Mouse (Mus musculus) limb, embryonic 15.5 days (tissue): ENCODE results near the gene Zfhx3. TPM values are rescaled to one million over a fixed set of nuclear protein-coding genes. Genes with fewer than 3 reads are reported as not detected.

ENCODE experiments used
- ATAC-seq: fragments of 200-750 bp; cut with Nextera tagmentation; 2 replicates; pipeline ENCODE4 v1.8.0; 2017; ENCODE audit warnings: low read depth, moderate TSS enrichment; ENCODE audit not compliant: insufficient number of reproducible peaks, low FRiP score, low TSS enrichment
- H3K27ac ChIP-seq: fragments of 300-500 bp; sonication (generic); 2 replicates; pipeline ENCODE4 v1.5.1; 2015; ENCODE audit warnings: moderate library complexity, mild to moderate bottlenecking, inconsistent platforms
- H3K27me3 ChIP-seq: fragments of 300-500 bp; sonication (generic); 2 replicates; pipeline ENCODE4 v1.6.1; 2015; ENCODE audit warnings: inconsistent platforms
- H3K36me3 ChIP-seq: fragments of 300-500 bp; sonication (generic); 2 replicates; pipeline ENCODE4 v1.6.1; 2015; ENCODE audit warnings: inconsistent platforms
- H3K4me1 ChIP-seq: fragments of 300-500 bp; sonication (generic); 2 replicates; pipeline ENCODE4 v1.6.1; 2015; ENCODE audit warnings: inconsistent platforms
- H3K4me2 ChIP-seq: fragments of 300-500 bp; sonication (generic); 2 replicates; pipeline ENCODE4 v1.6.1; 2015; ENCODE audit warnings: mild to moderate bottlenecking, inconsistent platforms
- H3K4me3 ChIP-seq: fragments of 300-500 bp; sonication (generic); 2 replicates; pipeline ENCODE4 v1.5.1; 2015; ENCODE audit warnings: mild to moderate bottlenecking, inconsistent platforms
- H3K9ac ChIP-seq: fragments of 300-500 bp; sonication (generic); 2 replicates; pipeline ENCODE4 v1.6.1; 2015; ENCODE audit warnings: inconsistent platforms
- H3K9me3 ChIP-seq: fragments of 300-500 bp; sonication (generic); 2 replicates; pipeline ENCODE4 v1.6.1; 2016; ENCODE audit warnings: inconsistent platforms
- WGBS: fragments of 180-500 bp; shearing (Covaris S2); methylation state at CpG from one replicate; pipeline ENCODE4 v1.1.7; 2015; 5-methylcytosine and 5-hydroxymethylcytosine counted together
- polyA plus RNA-seq: library from polyadenylated mRNA; unstranded; fragments of >200 nt; fragmentation: Nextera tagmentation; extraction: Ambion mirVana; gene quantifications from 2 replicates; pipeline ENCODE4 v1.2.1, GENCODE M21; 2015

Gene Zfhx3
- polyA plus RNA-seq, 1 experiment from 2014 or later = 19.3 TPM

GRCm38 (mm10) chr8:108788762-108789157 is 846.3 kb downstream of the Zfhx3 start:
- WGBS = 62% methylated on average over 10 of the region's 10 CpGs
- no peak for ATAC-seq
- Histone ChIP-seq H3K27me3 (no peaks in the 10 kb centered on the region), H3K9me3 (peaks cover 8% of the 10 kb centered on the region), H3K4me2 (no peak overlapping the region), H3K4me1 (peaks cover 36% of the 10 kb centered on the region), H3K9ac (0 out of 2 replicates have a peak overlapping the region, but pooled peaks have one; percentile 10), H3K27ac (no peak overlapping the region), H3K4me3 (no peak overlapping the region), H3K36me3 (peaks cover 20% of the 10 kb centered on the region)

- no peak for ATAC-seq
- Histone ChIP-seq H3K4me1 (peaks cover 36% of the 10 kb centered on the region), H3K27ac (0 out of 2 replicates have a peak overlapping the region, but pooled peaks have one; percentile 13)
Measured at GRCm38 (mm10) chr8:108790559-108791293, 848.3 kb downstream of the Zfhx3 start.

GRCm38 (mm10) chr8:108796076-108796475 is 853.6 kb downstream of the Zfhx3 start:
- no peak for ATAC-seq
- H3K27me3 ChIP-seq = no peaks in the 10 kb centered on the region
- peaks cover 22% of the 10 kb centered on the region for H3K4me1 ChIP-seq
- no peak overlapping the region for H3K4me3 ChIP-seq
- 91% methylated on average over 3 of the region's 3 CpGs for WGBS
- peaks cover 54% of the 10 kb centered on the region for H3K36me3 ChIP-seq
- H3K9me3 ChIP-seq = peaks cover 8% of the 10 kb centered on the region
- H3K9ac ChIP-seq = no peak overlapping the region
- no peak overlapping the region for H3K27ac ChIP-seq
- H3K4me2 ChIP-seq = no peak overlapping the region

More at GRCm38 (mm10) chr8:108790559-108791293, 848.3 kb downstream of the Zfhx3 start:
- WGBS = 41% methylated on average over 14 of the region's 14 CpGs
- H3K4me3 ChIP-seq = no peak overlapping the region
- no peak overlapping the region for H3K9ac ChIP-seq
- H3K4me2 ChIP-seq = no peak overlapping the region
- peaks cover 40% of the 10 kb centered on the region for H3K36me3 ChIP-seq
- peaks cover 8% of the 10 kb centered on the region for H3K9me3 ChIP-seq
- H3K27me3 ChIP-seq = no peaks in the 10 kb centered on the region

GRCm38 (mm10) chr8:108796882-108797281 is 854.4 kb downstream of the Zfhx3 start:
- Histone ChIP-seq H3K36me3 (peaks cover 58% of the 10 kb centered on the region), H3K4me2 (no peak overlapping the region), H3K4me1 (peaks cover 19% of the 10 kb centered on the region), H3K9me3 (peaks cover 8% of the 10 kb centered on the region), H3K9ac (no peak overlapping the region), H3K27ac (0 out of 2 replicates have a peak overlapping the region, but pooled peaks have one; percentile 57), H3K4me3 (no peak overlapping the region), H3K27me3 (no peaks in the 10 kb centered on the region)
- ATAC-seq = no peak
- 83% methylated on average over 3 of the region's 3 CpGs for whole genome bisulfite sequencing

- Histone ChIP-seq H3K27ac (peak overlapping the region; percentile 57), H3K4me2 (no peak overlapping the region), H3K4me3 (no peak overlapping the region), H3K4me1 (peaks cover 19% of the 10 kb centered on the region), H3K36me3 (peaks cover 48% of the 10 kb centered on the region), H3K27me3 (no peaks in the 10 kb centered on the region), H3K9me3 (no peaks in the 10 kb centered on the region), H3K9ac (no peak overlapping the region)
- ATAC-seq = peak; percentile 79
- WGBS = 34% methylated on average over 12 of the region's 12 CpGs
Measured at GRCm38 (mm10) chr8:108798012-108798411, 855.6 kb downstream of the Zfhx3 start.

- H3K36me3 ChIP-seq = peaks cover 36% of the 10 kb centered on the region
- WGBS = 90% methylated on average over 6 of the region's 6 CpGs
- no peak for ATAC-seq
Measured at GRCm38 (mm10) chr8:108799250-108799649, 856.8 kb downstream of the Zfhx3 start.

GRCm38 (mm10) chr8:108800357-108800756 is 857.9 kb downstream of the Zfhx3 start:
- Histone ChIP-seq H3K4me3 (no peak overlapping the region), H3K4me2 (no peak overlapping the region), H3K9me3 (no peaks in the 10 kb centered on the region), H3K4me1 (peaks cover 24% of the 10 kb centered on the region), H3K36me3 (peaks cover 25% of the 10 kb centered on the region), H3K27ac (no peak overlapping the region), H3K9ac (no peak overlapping the region), H3K27me3 (no peaks in the 10 kb centered on the region)
- 91% methylated on average over 15 of the region's 15 CpGs for WGBS
- no peak for ATAC-seq

More at GRCm38 (mm10) chr8:108799250-108799649, 856.8 kb downstream of the Zfhx3 start:
- Histone ChIP-seq H3K4me2 (no peak overlapping the region), H3K9me3 (no peaks in the 10 kb centered on the region), H3K9ac (no peak overlapping the region), H3K27ac (no peak overlapping the region), H3K4me3 (no peak overlapping the region), H3K4me1 (peaks cover 19% of the 10 kb centered on the region), H3K27me3 (no peaks in the 10 kb centered on the region)

GRCm38 (mm10) chr8:108803017-108803416 is 860.6 kb downstream of the Zfhx3 start:
- 62% methylated on average over 6 of the region's 6 CpGs for WGBS

GRCm38 (mm10) chr8:108811694-108812093 is 869.2 kb downstream of the Zfhx3 start:
- Histone ChIP-seq H3K9me3 (no peaks in the 10 kb centered on the region), H3K27ac (peak overlapping the region; percentile 76), H3K4me2 (peak overlapping the region; percentile 30), H3K36me3 (peaks cover 3% of the 10 kb centered on the region; the same call in 1 of the 2 replicates), H3K4me3 (no peak overlapping the region), H3K4me1 (peaks cover 35% of the 10 kb centered on the region), H3K27me3 (no peaks in the 10 kb centered on the region), H3K9ac (no peak overlapping the region)
- 27% methylated on average over 10 of the region's 10 CpGs for WGBS
- ATAC-seq = peak; percentile 78; the same call in 1 of the 2 replicates

More at GRCm38 (mm10) chr8:108803017-108803416, 860.6 kb downstream of the Zfhx3 start:
- peaks cover 21% of the 10 kb centered on the region for H3K36me3 ChIP-seq
- no peak overlapping the region for H3K9ac ChIP-seq
- ATAC-seq = no peak
- no peak overlapping the region for H3K4me2 ChIP-seq
- H3K27ac ChIP-seq = no peak overlapping the region
- H3K4me3 ChIP-seq = no peak overlapping the region
- no peaks in the 10 kb centered on the region for H3K27me3 ChIP-seq
- H3K4me1 ChIP-seq = peaks cover 12% of the 10 kb centered on the region
- no peaks in the 10 kb centered on the region for H3K9me3 ChIP-seq

GRCm38 (mm10) chr8:108813375-108813774 is 870.9 kb downstream of the Zfhx3 start:
- no peak overlapping the region for H3K9ac ChIP-seq
- ATAC-seq = no peak
- H3K4me2 ChIP-seq = no peak overlapping the region
- H3K27me3 ChIP-seq = no peaks in the 10 kb centered on the region
- H3K4me1 ChIP-seq = peaks cover 35% of the 10 kb centered on the region
- no peaks in the 10 kb centered on the region for H3K36me3 ChIP-seq
- H3K27ac ChIP-seq = no peak overlapping the region
- no peak overlapping the region for H3K4me3 ChIP-seq
- WGBS = 75% methylated on average over 12 of the region's 12 CpGs
- H3K9me3 ChIP-seq = no peaks in the 10 kb centered on the region

- H3K4me2 ChIP-seq = no peak overlapping the region
- ATAC-seq = no peak
Measured at GRCm38 (mm10) chr8:108819271-108819671, 876.8 kb downstream of the Zfhx3 start.

GRCm38 (mm10) chr8:108819826-108820225 is 877.4 kb downstream of the Zfhx3 start:
- Histone ChIP-seq H3K27ac (no peak overlapping the region), H3K9ac (no peak overlapping the region), H3K27me3 (no peaks in the 10 kb centered on the region), H3K36me3 (0 out of 2 replicates have a peak, but pooled peaks cover 2% of the 10 kb centered on the region), H3K4me3 (no peak overlapping the region), H3K4me1 (peaks cover 39% of the 10 kb centered on the region), H3K9me3 (no peaks in the 10 kb centered on the region), H3K4me2 (peak overlapping the region; percentile 28; the same call in 1 of the 2 replicates)
- 12% methylated on average over 3 of the region's 3 CpGs for WGBS
- no peak for ATAC-seq

More at GRCm38 (mm10) chr8:108819271-108819671, 876.8 kb downstream of the Zfhx3 start:
- Histone ChIP-seq H3K9ac (no peak overlapping the region), H3K27me3 (no peaks in the 10 kb centered on the region), H3K27ac (no peak overlapping the region), H3K4me1 (peaks cover 39% of the 10 kb centered on the region), H3K9me3 (no peaks in the 10 kb centered on the region), H3K36me3 (0 out of 2 replicates have a peak, but pooled peaks cover 2% of the 10 kb centered on the region), H3K4me3 (no peak overlapping the region)
- 26% methylated on average over 8 of the region's 8 CpGs for WGBS
